Mouse (Mus musculus) kidney, postnatal 10 days (tissue): Measurements from ENCODE around the gene Acss2.

Source experiments
- DNase-seq: peaks from one replicate; pipeline ENCODE4 v3.0.0; 2021; ENCODE audit warnings: mixed read lengths

The Acss2 gene

DNA sequence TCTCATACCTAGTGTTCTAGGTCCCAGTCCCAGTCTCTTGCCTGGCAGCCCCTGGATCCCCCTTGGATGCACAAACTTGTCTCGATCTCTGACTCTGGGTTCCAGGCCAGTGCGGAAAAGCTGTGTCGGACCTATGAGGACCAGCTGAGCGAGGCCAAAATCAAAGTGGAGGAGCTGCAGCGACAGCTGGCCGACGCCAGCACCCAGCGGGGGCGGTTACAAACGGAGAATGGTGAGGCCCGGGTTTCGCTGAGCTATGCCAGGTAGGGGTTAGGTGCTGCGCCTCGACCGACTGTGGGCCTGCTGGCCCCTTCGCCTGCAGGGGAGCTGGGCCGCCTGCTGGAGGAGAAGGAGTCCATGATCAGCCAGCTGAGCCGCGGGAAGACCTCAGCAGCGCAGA is 112.4 kb downstream of the Acss2 start:
- DNase-seq = no peak

DNA sequence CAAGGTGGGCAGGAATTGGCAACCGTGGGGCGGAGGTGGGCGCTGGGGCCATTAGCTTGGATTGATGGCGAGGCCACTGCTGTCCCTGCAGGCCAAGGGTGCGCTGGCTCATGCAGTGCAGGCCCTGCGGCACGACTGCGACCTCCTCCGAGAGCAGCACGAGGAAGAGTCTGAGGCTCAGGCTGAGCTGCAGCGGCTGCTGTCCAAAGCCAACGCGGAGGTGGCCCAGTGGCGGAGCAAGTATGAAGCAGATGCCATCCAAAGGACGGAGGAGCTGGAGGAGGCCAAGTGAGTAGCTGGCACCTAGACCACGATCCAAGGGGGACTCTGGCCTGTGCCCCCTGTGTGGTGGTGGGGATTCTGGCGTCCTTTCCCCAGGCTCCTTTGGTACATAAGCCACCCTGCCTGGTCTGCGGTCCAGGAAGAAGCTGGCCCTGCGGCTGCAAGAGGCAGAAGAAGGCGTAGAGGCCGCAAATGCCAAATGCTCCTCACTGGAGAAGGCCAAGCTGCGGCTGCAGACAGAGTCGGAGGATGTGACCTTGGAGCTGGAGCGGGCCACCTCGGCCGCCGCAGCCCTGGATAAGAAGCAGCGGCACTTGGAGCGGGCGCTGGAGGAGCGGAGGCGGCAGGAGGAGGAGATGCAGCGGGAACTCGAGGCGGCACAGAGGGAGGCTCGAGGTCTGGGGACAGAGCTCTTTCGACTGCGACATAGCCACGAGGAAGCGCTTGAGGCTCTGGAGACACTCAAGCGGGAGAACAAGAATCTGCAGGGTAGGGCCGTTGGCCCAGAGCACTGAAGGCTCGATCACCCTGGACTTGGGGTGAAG is 113.1 kb downstream of the Acss2 start:
- DNase-seq = no peak

DNA sequence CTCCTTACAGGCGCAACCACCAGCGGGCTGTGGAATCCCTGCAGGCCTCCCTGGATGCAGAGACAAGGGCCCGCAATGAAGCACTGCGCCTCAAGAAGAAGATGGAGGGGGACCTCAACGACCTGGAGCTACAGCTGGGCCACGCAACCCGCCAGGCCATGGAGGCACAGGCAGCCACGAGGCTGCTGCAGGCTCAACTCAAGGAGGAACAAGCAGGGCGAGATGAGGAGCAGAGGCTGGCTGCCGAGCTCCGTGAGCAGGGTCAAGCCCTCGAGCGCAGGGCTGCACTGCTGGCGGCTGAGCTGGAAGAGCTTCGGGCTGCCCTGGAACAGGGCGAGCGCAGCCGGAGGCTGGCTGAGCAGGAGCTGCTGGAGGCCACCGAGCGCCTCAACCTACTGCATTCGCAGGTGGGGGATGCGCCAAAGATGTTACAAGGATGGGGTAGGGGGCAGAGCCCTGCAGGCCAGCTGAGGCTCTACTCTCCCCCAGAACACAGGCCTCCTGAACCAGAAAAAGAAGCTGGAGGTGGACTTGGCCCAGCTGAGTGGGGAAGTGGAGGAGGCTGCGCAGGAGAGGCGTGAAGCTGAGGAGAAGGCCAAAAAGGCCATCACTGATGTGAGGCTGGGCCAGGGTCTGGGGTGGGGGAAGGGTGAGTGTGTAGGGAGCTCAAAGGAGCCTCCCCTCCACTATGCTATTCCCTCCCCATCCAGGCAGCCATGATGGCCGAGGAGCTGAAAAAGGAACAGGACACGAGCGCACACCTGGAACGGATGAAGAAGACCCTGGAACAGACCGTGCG is 114.6 kb downstream of the Acss2 start:
- DNase-seq = no peak

DNA sequence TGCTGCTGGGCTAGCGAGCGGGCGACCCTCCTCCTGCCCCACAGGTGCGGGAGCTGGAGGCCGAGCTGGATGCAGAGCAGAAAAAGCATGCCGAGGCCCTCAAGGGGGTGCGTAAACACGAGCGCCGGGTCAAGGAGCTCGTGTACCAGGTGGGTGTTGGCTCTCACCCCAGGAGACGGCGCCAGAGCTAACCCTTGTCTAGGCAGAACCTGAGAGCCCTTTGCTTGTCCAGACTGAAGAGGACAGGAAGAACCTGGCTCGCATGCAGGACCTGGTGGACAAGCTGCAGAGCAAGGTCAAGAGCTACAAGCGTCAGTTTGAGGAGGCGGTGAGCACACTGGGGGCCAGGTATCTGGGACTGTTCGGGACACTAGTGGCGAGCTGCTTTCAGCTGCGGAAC is 115.4 kb downstream of the Acss2 start:
- no peak for DNase-seq

DNA sequence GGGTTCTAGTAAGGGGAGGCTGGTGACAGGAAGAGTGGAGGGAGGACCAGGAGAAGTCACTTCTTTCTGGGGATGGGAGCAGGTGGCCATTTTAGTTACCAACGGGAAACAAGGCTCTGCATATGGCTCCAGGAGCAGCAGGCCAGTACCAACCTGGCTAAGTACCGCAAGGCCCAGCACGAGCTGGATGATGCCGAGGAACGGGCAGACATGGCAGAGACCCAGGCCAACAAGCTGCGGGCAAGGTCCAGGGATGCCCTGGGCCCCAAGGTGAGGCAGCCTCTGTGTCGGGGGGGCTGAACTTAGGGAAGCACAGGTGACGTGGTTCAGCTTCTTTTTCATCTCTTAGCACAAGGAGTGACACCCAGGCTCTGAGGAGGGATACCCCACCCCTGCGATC is 116.0 kb downstream of the Acss2 start:
- no peak for DNase-seq

DNA sequence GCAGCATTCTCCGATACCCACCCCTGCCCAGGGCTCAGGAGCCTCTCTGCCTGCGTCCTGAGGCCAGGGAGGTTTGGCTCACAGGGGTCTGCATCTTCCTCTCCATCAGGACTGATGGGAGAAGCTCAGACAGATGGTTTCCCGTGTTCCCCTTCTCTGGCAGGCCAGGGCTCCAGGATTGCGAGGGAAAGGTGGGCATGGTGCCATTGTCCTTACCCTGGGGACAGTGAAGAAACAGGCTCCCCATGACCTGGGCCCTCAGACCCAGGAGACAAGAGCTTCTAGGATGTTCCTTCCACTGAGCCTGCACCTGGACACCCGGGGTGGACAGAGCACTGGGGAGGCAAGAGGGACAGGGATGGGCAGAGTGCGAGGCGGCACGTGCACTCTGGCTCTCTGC is 116.8 kb downstream of the Acss2 start:
- no peak for DNase-seq
